8 mouse cellular contexts compared by ENCODE assay signal in the genomic region with DNA sequence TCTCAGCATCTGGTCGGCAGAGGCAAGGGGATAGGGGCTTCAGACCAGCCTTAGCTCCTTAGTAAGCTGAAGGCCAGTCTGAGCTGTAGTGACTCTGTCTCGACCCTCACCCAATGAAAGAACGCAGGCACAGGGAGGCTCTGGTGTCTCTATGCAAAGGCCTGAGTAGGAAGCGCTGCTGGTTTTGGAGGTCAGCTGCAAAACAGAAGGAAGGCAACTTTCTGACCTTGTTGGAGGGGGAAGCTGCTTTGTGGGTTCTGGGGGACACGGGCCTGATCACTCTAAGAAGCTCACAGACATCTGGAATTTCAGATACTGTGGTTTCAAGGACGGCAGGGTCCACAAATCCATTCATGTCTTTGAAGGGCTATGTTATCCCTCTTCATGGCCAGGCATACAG. TPM values are rescaled to one million over a fixed set of nuclear protein-coding genes. Genes with fewer than 3 reads are reported as not detected.
A peak's percentile ranks its signal among the peaks of the same experiment; 100 is the strongest.
DNase-seq lines count a peak whose midpoint lies in the region; ATAC-seq and TF ChIP-seq lines count a peak whose summit lies in the region.

No protein-coding gene starts in this region.

- H3K9me3 ChIP-seq in embryonic facial prominence, embryonic 12.5 days: no peaks in the 10 kb centered on the region
- no peaks in the 10 kb centered on the region for H3K9me3 ChIP-seq in embryonic facial prominence, embryonic 10.5 days
- H3K9me3 ChIP-seq in liver, embryonic 11.5 days (ENCODE audit: control insufficient read depth, low read length): no peaks in the 10 kb centered on the region
- no peaks in the 10 kb centered on the region for H3K9me3 ChIP-seq in hindbrain, postnatal 0 days (ENCODE audit: low read length)

- H3K27ac ChIP-seq in embryonic facial prominence, embryonic 12.5 days: no peak overlapping the region
- no peak overlapping the region for H3K27ac ChIP-seq in embryonic facial prominence, embryonic 10.5 days (replicated peaks)
- no peak overlapping the region for H3K27ac ChIP-seq in liver, embryonic 11.5 days (ENCODE audit: low read depth, low read length)
- H3K27ac ChIP-seq in hindbrain, postnatal 0 days: no peak overlapping the region

- H3K27me3 ChIP-seq in embryonic facial prominence, embryonic 12.5 days: no peaks in the 10 kb centered on the region
- peaks cover 4% of the 10 kb centered on the region for H3K27me3 ChIP-seq in embryonic facial prominence, embryonic 10.5 days (replicated peaks; ENCODE audit: low read depth, poor library complexity, severe bottlenecking)
- H3K27me3 ChIP-seq in liver, embryonic 11.5 days (replicated peaks; ENCODE audit: control insufficient read depth, insufficient read depth, low read length): no peaks in the 10 kb centered on the region
- H3K27me3 ChIP-seq in hindbrain, postnatal 0 days (ENCODE audit: insufficient read depth, low read length): no peaks in the 10 kb centered on the region
- no peaks in the 10 kb centered on the region for H3K27me3 ChIP-seq in myocyte (ENCODE audit: control insufficient read depth, insufficient read depth, insufficient read length)

- no peaks in the 10 kb centered on the region for H3K36me3 ChIP-seq in embryonic facial prominence, embryonic 12.5 days
- H3K36me3 ChIP-seq in embryonic facial prominence, embryonic 10.5 days (replicated peaks): no peaks in the 10 kb centered on the region
- H3K36me3 ChIP-seq in liver, embryonic 11.5 days (ENCODE audit: control insufficient read depth, insufficient read depth, low read length): no peaks in the 10 kb centered on the region
- H3K36me3 ChIP-seq in hindbrain, postnatal 0 days (ENCODE audit: insufficient read depth, low read length): no peaks in the 10 kb centered on the region
- no peaks in the 10 kb centered on the region for H3K36me3 ChIP-seq in myocyte (ENCODE audit: control insufficient read depth, insufficient read depth)

- 64% methylated on average over 6 of the region's 6 CpGs for WGBS in embryonic facial prominence, embryonic 12.5 days
- 66% methylated on average over 6 of the region's 6 CpGs for WGBS in embryonic facial prominence, embryonic 10.5 days
- WGBS in liver, embryonic 11.5 days: 50% methylated on average over 6 of the region's 6 CpGs
- WGBS in hindbrain, postnatal 0 days: 76% methylated on average over 6 of the region's 6 CpGs

- peak overlapping the region; percentile 38; the same call in 1 of the 2 replicates for H3K4me2 ChIP-seq in embryonic facial prominence, embryonic 12.5 days (replicated peaks)
- H3K4me2 ChIP-seq in liver, embryonic 11.5 days: peak overlapping the region; percentile 54
- H3K4me2 ChIP-seq in hindbrain, postnatal 0 days (ENCODE audit: low read depth, low read length): peak overlapping the region; percentile 41
- H3K4me2 ChIP-seq in myocyte (ENCODE audit: low read depth): peak overlapping the region; percentile 51

- no peak for ATAC-seq in embryonic facial prominence, embryonic 12.5 days (ENCODE audit: insufficient number of reproducible peaks, insufficient read depth, low FRiP score, low TSS enrichment)
- ATAC-seq in liver, embryonic 11.5 days (replicated peaks; ENCODE audit: low FRiP score): no peak
- ATAC-seq in hindbrain, postnatal 0 days: no peak

- peaks cover 7% of the 10 kb centered on the region; the same call in 1 of the 2 replicates for H3K4me1 ChIP-seq in embryonic facial prominence, embryonic 12.5 days
- H3K4me1 ChIP-seq in embryonic facial prominence, embryonic 10.5 days: peaks cover 36% of the 10 kb centered on the region
- H3K4me1 ChIP-seq in liver, embryonic 11.5 days (replicated peaks; ENCODE audit: control insufficient read depth, insufficient read depth, low read length): peaks cover 43% of the 10 kb centered on the region
- no peaks in the 10 kb centered on the region for H3K4me1 ChIP-seq in hindbrain, postnatal 0 days (ENCODE audit: insufficient read depth, low read length)

- H3ac ChIP-seq in myocyte (ENCODE audit: control insufficient read depth, insufficient read length): no peak overlapping the region

- no peak for TF ChIP-seq CTCF in hindbrain, postnatal 0 days (IDR thresholded peaks at IDR 0.05; ENCODE audit: low read depth)

- no peak for TF ChIP-seq POLR2A in myocyte (IDR thresholded peaks at IDR 0.05; ENCODE audit: insufficient read length, low read depth)

- H3K9ac ChIP-seq in embryonic facial prominence, embryonic 12.5 days: no peak overlapping the region
- H3K9ac ChIP-seq in liver, embryonic 11.5 days (ENCODE audit: low read depth, low read length): peak overlapping the region; percentile 6; the same call in 1 of the 2 replicates
- no peak overlapping the region for H3K9ac ChIP-seq in hindbrain, postnatal 0 days (replicated peaks; ENCODE audit: low read length)

- no peak overlapping the region for H3K4me3 ChIP-seq in embryonic facial prominence, embryonic 12.5 days
- H3K4me3 ChIP-seq in embryonic facial prominence, embryonic 10.5 days: no peak overlapping the region
- no peak overlapping the region for H3K4me3 ChIP-seq in liver, embryonic 11.5 days (ENCODE audit: low read depth, low read length)
- no peak overlapping the region for H3K4me3 ChIP-seq in hindbrain, postnatal 0 days (ENCODE audit: low read length)
- H3K4me3 ChIP-seq in myocyte: no peak overlapping the region

- no peak for DNase-seq in embryonic facial prominence, embryonic 10.5 days (ENCODE audit: low spot score)
- no peak for DNase-seq in liver, embryonic 11.5 days (ENCODE audit: low spot score)
- no peak for DNase-seq in liver
- no peak for DNase-seq in hindbrain, postnatal 0 days (ENCODE audit: low spot score)
- DNase-seq in lung, postnatal 36 days: no peak
- DNase-seq in gastrocnemius, postnatal 10 days: no peak

- no peaks in the 10 kb centered on the region for H3K79me2 ChIP-seq in myocyte (ENCODE audit: control insufficient read depth, insufficient read depth)

TF ChIP-seq in myocyte, 11 proteins besides CTCF, POLR2A, EP300 and RAD21:
- TF ChIP-seq MAX (IDR thresholded peaks at IDR 0.05; ENCODE audit: low read depth): no peak
- TF ChIP-seq MYOG (IDR thresholded peaks at IDR 0.05; ENCODE audit: control insufficient read depth in 1 of 3, insufficient read depth in 1 of 3, insufficient read length in 2 of 3, low read depth in 2 of 3): no peak
- no peak for TF ChIP-seq MYOD1 (IDR thresholded peaks at IDR 0.05; ENCODE audit: control insufficient read depth in 1 of 3, insufficient read length in 2 of 3, low read depth in 2 of 3)
- TF ChIP-seq POLR2AphosphoS2 (IDR thresholded peaks at IDR 0.05; ENCODE audit: insufficient read length, low read depth): no peak
- TF ChIP-seq TCF12 (IDR thresholded peaks at IDR 0.05; ENCODE audit: insufficient read depth, poor library complexity, severe bottlenecking): no peak
- no peak for TF ChIP-seq CEBPB (IDR thresholded peaks at IDR 0.05; ENCODE audit: insufficient read depth, poor library complexity, severe bottlenecking)
- no peak for TF ChIP-seq TCF3 (IDR thresholded peaks at IDR 0.05; ENCODE audit: insufficient read length, low read depth)
- TF ChIP-seq SRF (IDR thresholded peaks at IDR 0.05; ENCODE audit: control insufficient read depth, insufficient read length, low read depth): no peak
- no peak for TF ChIP-seq E2F4 (IDR thresholded peaks at IDR 0.05; ENCODE audit: insufficient read depth)
- no peak for TF ChIP-seq USF1 (IDR thresholded peaks at IDR 0.05; ENCODE audit: low read depth)

RNA-seq across cellular contexts. Expression of gene Commd7, which starts 46.6 kb away (rescaled TPM):
- 71.3 and 73.0 TPM in 2 replicates for polyA plus RNA-seq in embryonic facial prominence, embryonic 12.5 days (2016; fragmentation: Nextera tagmentation; extraction: Ambion mirVana)
- polyA plus RNA-seq in embryonic facial prominence, embryonic 10.5 days (2016; fragmentation: Nextera tagmentation; extraction: Ambion mirVana): 72.2 and 74.3 TPM in 2 replicates
- 65.1 and 66.8 TPM in 2 replicates for polyA plus RNA-seq in liver, embryonic 11.5 days (2014; fragmentation: Nextera tagmentation; extraction: Ambion mirVana)
- 21.2 and 25.7 TPM in 2 replicates for total RNA-seq in hindbrain, postnatal 0 days (2014; rRNA removed)
- 88.0 and 93.4 TPM in 2 replicates for polyA plus RNA-seq in hindbrain, postnatal 0 days (2015; fragmentation: Nextera tagmentation; extraction: Ambion mirVana)
- 22.3 TPM for polyA plus RNA-seq in myocyte (2012; fragmentation: generic; extraction: Trizol)
- 10 to 100 TPM; 16.6 to 21.5 TPM for total RNA-seq in gastrocnemius, postnatal 10 days (2021)

RNA-seq across cellular contexts. Expression of gene Nol4l, which starts 56.2 kb away (rescaled TPM):
- 19.4 and 22.3 TPM in 2 replicates for polyA plus RNA-seq in embryonic facial prominence, embryonic 12.5 days (2016; fragmentation: Nextera tagmentation; extraction: Ambion mirVana)
- polyA plus RNA-seq in embryonic facial prominence, embryonic 10.5 days (2016; fragmentation: Nextera tagmentation; extraction: Ambion mirVana): 23.5 and 23.7 TPM in 2 replicates
- polyA plus RNA-seq in liver, embryonic 11.5 days (2014; fragmentation: Nextera tagmentation; extraction: Ambion mirVana): 14.1 and 15.8 TPM in 2 replicates
- 68.3 and 80.8 TPM in 2 replicates for total RNA-seq in hindbrain, postnatal 0 days (2014; rRNA removed)
- polyA plus RNA-seq in hindbrain, postnatal 0 days (2015; fragmentation: Nextera tagmentation; extraction: Ambion mirVana): 23.7 and 24.2 TPM in 2 replicates
- polyA plus RNA-seq in myocyte (2012; fragmentation: generic; extraction: Trizol): 0.44 TPM
- 1 to 10 TPM; 4.3 to 6.3 TPM for total RNA-seq in gastrocnemius, postnatal 10 days (2021)

Comparison
In these comparisons a context has a peak if more than half of its experiments do, and no peak if none do; other contexts are left out.
1. RNA of gene Nol4l, which starts 56.2 kb away (polyA plus RNA-seq): 23.7 to 24.2 TPM in hindbrain, postnatal 0 days, 23.5 to 23.7 TPM in embryonic facial prominence, embryonic 10.5 days, 19.4 to 22.3 TPM in embryonic facial prominence, embryonic 12.5 days and 14.1 to 15.8 TPM in liver, embryonic 11.5 days; 0.44 TPM in myocyte (single experiment); every median in the first group is over 10 times any median in the second.
2. Peak in every context shown above with its lines, with median percentiles within 50 percentile points of each other: H3K4me2 ChIP-seq.